Mouse (Mus musculus): ENCODE measurements around the gene Hk1.

DNA sequence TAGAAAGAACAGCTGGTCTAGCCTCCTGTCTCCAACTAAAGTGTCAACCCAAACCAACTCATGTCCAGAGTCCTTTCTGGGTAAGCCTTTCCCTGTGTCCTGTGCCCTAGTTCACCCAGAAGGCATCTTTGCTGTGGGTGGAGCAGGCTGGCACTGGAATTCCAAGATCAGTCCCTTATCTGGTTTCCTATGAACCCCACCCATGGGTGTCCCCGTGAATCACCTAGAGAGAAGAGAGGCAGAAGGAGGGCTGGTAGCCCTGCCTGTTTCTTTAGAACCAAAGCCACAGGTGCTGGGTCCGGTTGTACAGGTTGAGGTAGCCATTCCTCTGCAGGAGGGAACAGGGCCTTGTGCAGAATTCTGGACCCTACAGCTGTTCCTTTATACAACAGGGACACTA, 158.1 kb downstream of the Hk1 start:
- TF ChIP-seq CTCF (conservative IDR thresholded peaks at IDR 0.05; ENCODE audit: insufficient read depth, insufficient read length, low read depth, low read length) (no peak), POLR2A (IDR thresholded peaks at IDR 0.05; ENCODE audit: low read depth, low read length) (no peak)

Measured in kidney, adult 2 months (tissue).